Mouse (Mus musculus) brain, embryonic 14.5 days (tissue): ENCODE data around the gene Slc35f4. TPM values are rescaled to one million over a fixed set of nuclear protein-coding genes. Genes with fewer than 3 reads are reported as not detected.
"Not testable (repeated sequence)": the region's sequence is repeated elsewhere in the genome, so short reads cannot be mapped to it uniquely, and the experiment has no call there.

Experiments
- DNase-seq: peaks from one replicate; pipeline ENCODE4 v3.0.0-alpha.2; 2011; ENCODE audit warnings: low read depth
- CTCF ChIP-seq: fragments of 200-500 bp; IDR thresholded peaks from 2 replicates; pipeline ENCODE4 v1.5.1; 2012; ENCODE audit warnings: inconsistent platforms, mild to moderate bottlenecking, moderate library complexity, borderline replicate concordance; ENCODE audit not compliant: insufficient read depth, insufficient read length; ENCODE audit errors: extremely low read depth
- POLR2A ChIP-seq: fragments of 200-500 bp; IDR thresholded peaks from 2 replicates; pipeline ENCODE4 v1.6.1; 2012; ENCODE audit warnings: mild to moderate bottlenecking, inconsistent platforms, borderline replicate concordance; ENCODE audit not compliant: poor library complexity, insufficient read depth, insufficient read length, severe bottlenecking; ENCODE audit errors: extremely low read depth
- polyA plus RNA-seq: library from polyadenylated mRNA; depleted of rRNA; stranded (reverse); fragments of >200 nt; gene quantifications from 2 replicates; pipeline ENCODE4 v1.2.3, GENCODE M21; 2012

The Slc35f4 gene
- polyA plus RNA-seq, 1 experiment: 5.9 TPM

GRCm38 (mm10) chr14:49307842-49308241, 218.0 kb downstream of the Slc35f4 start:
- no peak for DNase-seq
- TF ChIP-seq POLR2A: no peak
- TF ChIP-seq CTCF: no peak

DNA sequence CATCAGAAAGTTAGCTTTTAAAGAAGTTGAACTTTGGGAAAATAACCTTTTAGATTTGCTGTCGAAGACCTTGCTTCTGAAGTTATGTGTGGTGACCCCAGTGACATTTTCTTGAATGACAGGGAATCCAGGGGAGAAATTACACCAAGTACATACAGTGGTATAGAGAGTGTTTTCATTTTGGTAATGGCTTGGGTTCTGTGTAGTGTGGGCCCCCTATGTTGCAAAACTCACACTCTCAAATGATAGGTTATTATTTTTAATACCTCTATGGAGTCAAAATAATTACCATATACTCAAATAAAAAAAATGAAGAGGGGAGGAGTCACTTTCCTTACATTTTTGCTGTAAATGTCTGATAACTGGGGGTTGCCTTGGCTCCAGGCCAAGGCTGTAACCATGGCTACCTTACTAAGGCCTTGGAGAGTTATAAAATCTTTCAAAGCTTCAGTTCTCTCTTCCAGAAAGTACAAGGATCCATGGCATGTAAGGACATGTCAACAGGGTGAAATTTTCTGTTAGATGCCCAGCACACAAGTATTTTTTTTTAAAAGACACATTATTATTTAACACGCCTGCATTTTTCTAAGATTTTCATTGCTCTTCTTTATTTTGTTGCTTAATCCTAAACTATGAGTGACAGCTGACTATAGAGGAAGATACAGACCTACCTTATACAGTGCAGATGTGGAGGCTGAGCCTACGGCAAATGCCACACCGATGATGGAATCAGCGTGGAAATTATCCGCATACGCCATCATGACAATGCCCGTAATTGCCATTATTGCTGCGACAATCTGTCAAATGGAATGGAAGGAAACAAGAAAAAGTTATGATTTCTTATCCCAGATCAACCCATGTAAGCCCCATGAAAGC, 220.1 kb downstream of the Slc35f4 start:
- no peak for DNase-seq
- TF ChIP-seq CTCF (no peak), POLR2A (no peak)

DNA sequence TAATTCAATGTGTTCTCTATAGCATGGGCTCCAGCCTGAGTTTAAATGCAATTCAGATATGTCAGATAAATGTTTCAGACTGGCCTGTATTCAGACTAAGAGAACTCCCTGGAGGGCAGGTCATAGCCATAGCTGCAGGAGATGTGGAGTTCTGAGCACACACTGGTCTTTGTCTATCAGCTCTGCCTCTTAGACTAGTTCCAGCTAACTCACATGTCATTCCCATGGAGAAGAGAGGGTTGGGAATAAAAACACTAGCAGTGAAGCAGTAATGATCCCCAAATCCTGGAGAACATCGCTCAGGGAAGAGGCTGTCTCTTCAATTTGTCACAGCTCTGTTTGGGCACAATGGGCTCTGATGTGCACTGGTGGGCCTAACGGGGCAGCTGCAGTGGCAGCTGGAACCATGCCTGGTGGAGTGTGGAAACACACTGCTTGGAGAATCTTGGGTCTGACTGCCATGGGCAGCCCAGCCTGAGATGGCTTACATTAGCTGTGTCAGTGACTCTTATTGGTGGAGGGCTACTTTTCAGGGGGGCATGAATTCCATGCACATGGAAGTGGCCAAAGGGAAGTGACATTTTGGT, 223.5 kb downstream of the Slc35f4 start:
- peak; percentile 55 for DNase-seq
- TF ChIP-seq POLR2A: no peak
- no peak for TF ChIP-seq CTCF

GRCm38 (mm10) chr14:49300981-49301619, 224.7 kb downstream of the Slc35f4 start:
- TF ChIP-seq CTCF (no peak), POLR2A (no peak)
- no peak for DNase-seq

DNA sequence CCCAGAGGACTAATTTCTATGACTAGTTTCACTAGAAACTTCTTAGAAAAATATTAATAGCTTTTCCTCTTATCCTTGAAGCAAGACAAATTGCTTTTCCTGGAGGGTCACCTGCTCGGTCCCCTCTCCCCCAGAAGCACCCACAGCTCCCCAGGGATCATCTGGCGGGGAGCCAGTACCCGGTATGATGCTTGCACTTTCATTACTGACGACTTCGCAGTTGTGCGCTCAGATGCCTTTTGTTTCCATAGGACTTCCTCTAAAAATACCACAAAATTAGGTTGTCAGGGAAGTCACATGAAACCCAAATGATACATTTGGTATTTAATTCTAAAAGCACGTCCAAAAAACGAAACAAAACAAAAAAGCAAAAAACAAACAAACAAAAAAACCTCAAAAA, 225.5 kb downstream of the Slc35f4 start:
- TF ChIP-seq POLR2A (no peak), CTCF (no peak)
- DNase-seq: no peak

GRCm38 (mm10) chr14:49293802-49294449, 231.9 kb downstream of the Slc35f4 start:
- TF ChIP-seq POLR2A: no peak
- no peak for TF ChIP-seq CTCF
- peak; percentile 92 for DNase-seq

- TF ChIP-seq POLR2A (no peak), CTCF (no peak)
- no peak for DNase-seq
These were observed 235.7 kb downstream of the Slc35f4 start for GRCm38 (mm10) chr14:49290029-49290745.

DNA sequence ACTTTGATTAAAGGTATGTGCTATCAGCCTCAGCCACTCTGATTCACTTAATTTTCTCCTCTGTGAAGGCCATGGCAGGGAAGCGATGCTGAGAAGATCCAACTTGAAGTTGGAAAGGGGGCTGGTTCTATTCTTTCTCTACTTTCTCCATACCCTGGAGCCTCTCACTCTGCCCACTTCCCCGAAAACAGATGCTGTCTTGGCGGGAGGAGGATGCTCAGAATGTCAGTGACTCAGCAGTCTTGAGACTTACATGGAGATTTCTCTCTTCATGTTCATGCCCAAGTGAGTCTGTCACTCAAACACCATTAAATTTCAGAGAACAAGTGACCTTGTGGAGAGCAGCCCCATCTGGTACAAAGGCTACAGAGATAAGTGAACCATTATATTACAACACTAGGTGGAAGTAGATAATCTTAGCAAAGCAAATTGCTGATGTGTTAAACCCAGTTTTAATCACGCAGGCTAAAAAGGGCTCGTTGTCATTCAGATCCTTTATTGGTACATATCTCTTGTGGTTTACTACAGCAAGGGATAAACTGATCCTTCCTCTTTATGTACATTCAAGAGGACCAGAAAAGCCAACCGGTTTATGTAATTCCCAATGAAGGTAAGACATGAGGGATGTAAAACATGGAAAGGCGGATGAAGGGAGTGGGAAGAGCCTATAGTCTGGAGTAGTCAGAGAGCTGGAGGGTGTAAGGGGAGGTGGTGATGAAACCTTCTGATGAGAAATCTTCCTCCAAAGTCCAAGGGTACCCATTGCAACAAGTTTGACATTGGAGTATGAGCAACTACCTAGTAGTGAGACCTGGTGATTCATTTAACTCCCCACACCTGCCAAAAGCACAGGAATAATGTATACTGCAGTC, 241.8 kb downstream of the Slc35f4 start:
- no peak for DNase-seq
- no peak for TF ChIP-seq POLR2A
- no peak for TF ChIP-seq CTCF

DNA sequence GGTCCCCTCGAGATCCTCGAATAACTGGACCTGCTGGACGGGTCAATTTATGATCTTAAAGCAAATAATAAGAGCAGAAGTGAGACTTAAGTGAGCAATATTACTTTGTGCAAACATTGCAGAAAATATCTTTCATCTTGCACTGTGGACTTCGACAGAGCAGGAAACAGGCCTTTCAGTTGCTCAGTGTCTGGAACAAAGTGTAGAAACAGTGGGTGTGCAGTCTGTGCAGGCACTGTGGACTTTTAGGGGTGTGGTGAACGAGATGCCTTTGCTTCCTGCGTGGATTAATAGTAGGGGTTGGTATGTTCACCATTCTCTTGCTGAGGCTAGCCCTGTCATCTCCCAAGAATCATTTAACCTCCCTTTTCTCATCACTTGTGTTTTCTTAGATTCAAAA, 247.0 kb downstream of the Slc35f4 start:
- TF ChIP-seq CTCF: no peak
- TF ChIP-seq POLR2A: no peak
- no peak for DNase-seq

DNA sequence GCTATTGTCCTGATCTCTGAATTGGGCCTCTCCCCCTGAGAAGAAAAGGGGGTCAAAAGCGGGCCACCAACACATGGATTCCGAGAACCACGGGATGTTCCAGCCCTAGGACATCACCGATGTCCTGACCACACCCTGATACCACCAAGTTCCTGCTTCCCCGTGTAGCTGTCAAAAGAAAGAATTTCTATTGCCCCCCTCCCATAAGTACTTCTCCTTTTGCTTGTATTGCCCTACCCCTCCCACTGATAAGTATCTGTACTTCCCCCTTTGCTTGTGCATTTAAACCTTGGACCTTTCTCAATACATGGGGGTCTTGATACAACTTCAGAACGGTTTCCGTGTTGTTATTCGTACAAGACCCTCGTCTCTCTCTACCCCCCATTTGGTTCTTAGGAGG, 247.4 kb downstream of the Slc35f4 start:
- not testable (repeated sequence) for DNase-seq
